Mouse (Mus musculus) CD4-positive, CD25-positive, alpha-beta regulatory T cell, adult 2 months (primary cell): Measurements from ENCODE around the gene Ttc33.

Experiments used
- DNase-seq: peaks from one replicate; pipeline ENCODE4 v3.0.0-alpha.2; 2012; ENCODE audit warnings: low read depth, low spot score

The Ttc33 gene

GRCm38 (mm10) chr15:5184668-5185330, 526 bp upstream of the Ttc33 start:
- DNase-seq: peak; percentile 24

- peak; percentile 23 for DNase-seq
Observed at GRCm38 (mm10) chr15:5186293-5186675, 959 bp downstream of the Ttc33 start.

GRCm38 (mm10) chr15:5187116-5187515, 1.8 kb downstream of the Ttc33 start:
- peak; percentile 10 for DNase-seq

- no peak for DNase-seq
Observed at GRCm38 (mm10) chr15:5188029-5188428, 2.7 kb downstream of the Ttc33 start.

GRCm38 (mm10) chr15:5189504-5190093, 4.3 kb downstream of the Ttc33 start:
- DNase-seq: peak; percentile 32

- peak; percentile 62 for DNase-seq
Observed at GRCm38 (mm10) chr15:5193833-5194232, 8.5 kb downstream of the Ttc33 start.

GRCm38 (mm10) chr15:5194446-5194845, 9.1 kb downstream of the Ttc33 start:
- DNase-seq: no peak

GRCm38 (mm10) chr15:5194931-5195330, 9.6 kb downstream of the Ttc33 start:
- DNase-seq: no peak

GRCm38 (mm10) chr15:5195987-5196514, 10.7 kb downstream of the Ttc33 start:
- no peak for DNase-seq

- DNase-seq: no peak
Observed at GRCm38 (mm10) chr15:5196691-5197090, 11.4 kb downstream of the Ttc33 start.

- no peak for DNase-seq
Observed at GRCm38 (mm10) chr15:5205222-5205621, 19.9 kb downstream of the Ttc33 start.

- DNase-seq: no peak
Observed at GRCm38 (mm10) chr15:5209116-5209515, 23.8 kb downstream of the Ttc33 start.

- DNase-seq: no peak
Observed at GRCm38 (mm10) chr15:5220491-5220890, 35.2 kb downstream of the Ttc33 start.

- DNase-seq: peak; percentile 40
Observed at GRCm38 (mm10) chr15:5230746-5231145, 45.4 kb downstream of the Ttc33 start.

GRCm38 (mm10) chr15:5234659-5235058, 49.3 kb downstream of the Ttc33 start:
- DNase-seq: no peak

GRCm38 (mm10) chr15:5235527-5235926, 50.2 kb downstream of the Ttc33 start:
- peak; percentile 12 for DNase-seq

- peak; percentile 94 for DNase-seq
Observed at GRCm38 (mm10) chr15:5236538-5236937, 51.2 kb downstream of the Ttc33 start.

GRCm38 (mm10) chr15:5237012-5237660, 51.8 kb downstream of the Ttc33 start:
- peak; percentile 82 for DNase-seq

- DNase-seq: no peak
Observed at GRCm38 (mm10) chr15:5238073-5238472, 52.7 kb downstream of the Ttc33 start.

- peak; percentile 62 for DNase-seq
Observed at GRCm38 (mm10) chr15:5238553-5238952, 53.2 kb downstream of the Ttc33 start.

- DNase-seq: peak; percentile 46
Observed at GRCm38 (mm10) chr15:5239361-5239760, 54.0 kb downstream of the Ttc33 start.

GRCm38 (mm10) chr15:5239901-5240300, 54.6 kb downstream of the Ttc33 start:
- DNase-seq: no peak

GRCm38 (mm10) chr15:5240360-5240759, 55.0 kb downstream of the Ttc33 start:
- DNase-seq: peak; percentile 33
